Mouse (Mus musculus) embryonic fibroblast, embryonic 13.5 days (primary cell): ENCODE data around the gene Arid1b. TPM values are rescaled to one million over a fixed set of nuclear protein-coding genes. Genes with fewer than 3 reads are reported as not detected.

Experiments used
- H3K27ac ChIP-seq: 2 replicates; pipeline ENCODE4 v1.5.1; 2012; ENCODE audit warnings: low read length, control low read depth, inconsistent platforms; ENCODE audit not compliant: insufficient read depth
- H3K4me1 ChIP-seq: 2 replicates; pipeline ENCODE4 v1.6.1; 2011; ENCODE audit warnings: low read length; ENCODE audit not compliant: control insufficient read depth, insufficient read depth
- H3K4me3 ChIP-seq: 2 replicates; pipeline ENCODE4 v1.5.1; 2011; ENCODE audit warnings: mild to moderate bottlenecking, control low read depth, low read length; ENCODE audit not compliant: insufficient read depth
- CTCF ChIP-seq: IDR thresholded peaks from 2 replicates; pipeline ENCODE4 v1.5.1; 2011; ENCODE audit warnings: mild to moderate bottlenecking, control low read depth, low read length, moderate library complexity, borderline replicate concordance; ENCODE audit not compliant: insufficient read depth
- POLR2A ChIP-seq: IDR thresholded peaks from 2 replicates; pipeline ENCODE4 v1.6.1; 2011; ENCODE audit warnings: low read depth, mild to moderate bottlenecking, control low read depth, low read length, moderate library complexity
- polyA plus RNA-seq: library from polyadenylated mRNA; stranded (reverse); fragments of >200 nt; gene quantifications from 2 replicates; pipeline ENCODE4 v1.2.4, GENCODE M21; 2011; ENCODE audit warnings: low read depth; ENCODE audit not compliant: missing spikeins, insufficient read length

The Arid1b gene
- polyA plus RNA-seq, 1 experiment = 21.7 TPM

GRCm38 (mm10) chr17:5188400-5188799 lies 194.3 kb downstream of the Arid1b start:
- H3K4me3 ChIP-seq = no peak overlapping the region
- H3K27ac ChIP-seq = no peak overlapping the region
- no peak for TF ChIP-seq CTCF
- no peak for TF ChIP-seq POLR2A
- H3K4me1 ChIP-seq = no peaks in the 10 kb centered on the region

GRCm38 (mm10) chr17:5189551-5190351 lies 195.6 kb downstream of the Arid1b start:
- TF ChIP-seq POLR2A (peak; percentile 94), CTCF (no peak)
- Histone ChIP-seq H3K4me3 (peak overlapping the region; percentile 51), H3K27ac (peak overlapping the region; percentile 100), H3K4me1 (no peaks in the 10 kb centered on the region)

GRCm38 (mm10) chr17:5190367-5190766 lies 196.2 kb downstream of the Arid1b start:
- Histone ChIP-seq H3K4me1 (no peaks in the 10 kb centered on the region; the same call in 1 of the 2 replicates), H3K4me3 (peak overlapping the region; percentile 17; the same call in 1 of the 2 replicates), H3K27ac (no peak overlapping the region; the same call in 1 of the 2 replicates)
- TF ChIP-seq CTCF (0 out of 2 replicates have a peak, but pooled peaks have one; percentile 8), POLR2A (no peak)

GRCm38 (mm10) chr17:5194157-5194916 lies 200.2 kb downstream of the Arid1b start:
- TF ChIP-seq CTCF = no peak
- no peak for TF ChIP-seq POLR2A
- no peaks in the 10 kb centered on the region; the same call in 1 of the 2 replicates for H3K4me1 ChIP-seq
- H3K4me3 ChIP-seq = no peak overlapping the region
- H3K27ac ChIP-seq = no peak overlapping the region

- Histone ChIP-seq H3K4me3 (no peak overlapping the region), H3K4me1 (no peaks in the 10 kb centered on the region; the same call in 1 of the 2 replicates), H3K27ac (no peak overlapping the region)
- TF ChIP-seq POLR2A (no peak), CTCF (no peak)
Observed at GRCm38 (mm10) chr17:5195397-5195796, 201.3 kb downstream of the Arid1b start.

GRCm38 (mm10) chr17:5196005-5196404 lies 201.9 kb downstream of the Arid1b start:
- TF ChIP-seq POLR2A (no peak), CTCF (no peak)
- H3K27ac ChIP-seq = no peak overlapping the region
- H3K4me1 ChIP-seq = no peaks in the 10 kb centered on the region; the same call in 1 of the 2 replicates
- no peak overlapping the region for H3K4me3 ChIP-seq

GRCm38 (mm10) chr17:5196508-5196907 lies 202.4 kb downstream of the Arid1b start:
- Histone ChIP-seq H3K4me1 (no peaks in the 10 kb centered on the region; the same call in 1 of the 2 replicates), H3K27ac (no peak overlapping the region), H3K4me3 (no peak overlapping the region)
- TF ChIP-seq POLR2A (no peak), CTCF (no peak)

- TF ChIP-seq POLR2A (no peak), CTCF (no peak)
- H3K4me1 ChIP-seq = no peaks in the 10 kb centered on the region; the same call in 1 of the 2 replicates
- H3K27ac ChIP-seq = no peak overlapping the region
- H3K4me3 ChIP-seq = no peak overlapping the region
Observed at GRCm38 (mm10) chr17:5197083-5197482, 203.0 kb downstream of the Arid1b start.

- H3K27ac ChIP-seq = no peak overlapping the region
- H3K4me3 ChIP-seq = no peak overlapping the region
- no peaks in the 10 kb centered on the region; the same call in 1 of the 2 replicates for H3K4me1 ChIP-seq
- TF ChIP-seq POLR2A = no peak
- no peak for TF ChIP-seq CTCF
Observed at GRCm38 (mm10) chr17:5197765-5198164, 203.6 kb downstream of the Arid1b start.

- Histone ChIP-seq H3K4me3 (no peak overlapping the region), H3K27ac (no peak overlapping the region), H3K4me1 (no peaks in the 10 kb centered on the region; the same call in 1 of the 2 replicates)
- TF ChIP-seq CTCF (no peak), POLR2A (no peak)
Observed at GRCm38 (mm10) chr17:5198252-5198651, 204.1 kb downstream of the Arid1b start.
